Mouse (Mus musculus) heart, adult 11 months (tissue): ENCODE results near the gene Gm14308.
"Not testable (repeated sequence)": the region's sequence is repeated elsewhere in the genome, so short reads cannot be mapped to it uniquely, and the experiment has no call there.

Source experiments
- DNase-seq: peaks from one replicate; pipeline ENCODE4 v3.0.0; 2022

Gene Gm14308

DNA sequence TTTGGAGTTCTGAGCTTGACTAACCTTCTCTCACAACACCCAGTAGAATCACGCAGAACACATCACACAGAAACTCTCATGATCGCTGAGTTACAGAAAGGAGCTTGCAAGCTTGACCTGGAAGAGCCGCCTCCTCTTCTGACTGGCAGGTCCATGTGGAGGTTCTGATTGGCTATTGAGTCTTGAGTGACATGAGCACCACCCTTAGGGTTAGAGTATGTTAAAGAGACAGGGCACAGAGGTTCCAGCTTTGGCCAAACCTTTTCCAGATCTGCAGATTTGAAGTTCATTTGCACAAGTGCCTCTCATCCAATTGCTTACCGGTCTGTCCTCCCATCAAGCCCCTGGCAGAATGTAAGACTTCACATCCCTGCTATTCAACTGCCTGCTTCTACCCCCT lies at the start of gene Gm14308:
Gene Gm14308, minus strand, starts transcription at position 101 of the 400 bp plus-strand sequence.
- not testable (repeated sequence) for DNase-seq

DNA sequence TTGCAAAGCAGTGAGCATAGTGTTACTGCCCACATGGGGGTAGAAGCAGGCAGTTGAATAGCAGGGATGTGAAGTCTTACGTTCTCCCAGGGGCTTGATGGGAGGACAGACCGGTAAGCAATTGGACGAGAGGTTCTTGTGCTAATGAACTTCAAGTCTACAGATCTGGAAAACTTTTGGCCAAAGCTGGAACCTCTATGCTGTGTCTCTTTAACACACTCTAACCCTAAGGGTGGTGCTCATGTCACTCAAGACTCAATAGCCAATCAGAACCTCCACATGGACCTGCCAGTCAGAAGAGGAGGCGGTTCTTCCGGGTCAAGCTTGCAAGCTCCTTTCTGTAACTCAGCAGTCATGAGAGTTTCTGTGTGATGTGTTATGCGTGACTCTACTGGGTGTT lies 34.1 kb upstream of the Gm14308 start, which contains the start of gene Zfp973:
Gene Zfp973, plus strand, starts transcription at position 301 of the 400 bp plus-strand sequence.
- not testable (repeated sequence) for DNase-seq
